Mouse (Mus musculus) heart, postnatal 10 days (tissue): ENCODE data around the gene Pif1. TPM values are rescaled to one million over a fixed set of nuclear protein-coding genes. Genes with fewer than 3 reads are reported as not detected.

Experiments used
- DNase-seq, 2 experiments: peaks; one replicate each; pipeline ENCODE4 v3.0.0; 2021
- intact Hi-C: fragments of 180-260 bp; cut with DNase I; formaldehyde crosslinking; loops from one replicate; pipeline ENCODE4 v1.15.1; 2025
- total RNA-seq, 2 experiments: library from RNA; stranded (reverse); gene quantifications; 2 replicates each; pipeline ENCODE4 v1.2.3; 2021

Pif1 gene
- total RNA-seq, 2 experiments from 2014 or later, result 1.9 to 2.4 TPM

- DNase-seq, result peak; percentile 37 to 48
- intact Hi-C loops, result loop anchor here (5.0 to 10.0 kb wide), 2 partner anchors 123 to 195 kb away; partner anchors contain the start of genes Kbtbd13 and Spg21
These were observed 806 bp downstream of the Pif1 start for GRCm38 (mm10) chr9:65587573-65588358.

GRCm38 (mm10) chr9:65589091-65589490, 2.1 kb downstream of the Pif1 start:
- no peak for DNase-seq
- intact Hi-C loops, result loop anchor here (5.0 to 10.0 kb wide), 2 partner anchors 124 to 197 kb away; partner anchors contain the start of genes Kbtbd13 and Spg21

GRCm38 (mm10) chr9:65592721-65593120, 5.8 kb downstream of the Pif1 start:
- intact Hi-C loops, result no loop called here
- no peak for DNase-seq

- intact Hi-C loops, result no loop called here
- no peak for DNase-seq
These were observed 6.6 kb downstream of the Pif1 start for GRCm38 (mm10) chr9:65593596-65593995.

GRCm38 (mm10) chr9:65598765-65599249, 11.8 kb downstream of the Pif1 start:
- peak; percentile 66 to 78 for DNase-seq
- intact Hi-C loops, result no loop called here

- intact Hi-C loops, result no loop called here
- no peak for DNase-seq
These were observed 14.0 kb downstream of the Pif1 start for GRCm38 (mm10) chr9:65600951-65601350.

GRCm38 (mm10) chr9:65603401-65604102, 16.6 kb downstream of the Pif1 start:
- intact Hi-C loops, result loop anchor here (2.0 kb wide), 1 partner anchor 247 kb away; no protein-coding TSS in a partner anchor
- DNase-seq, result peak in 1 of 2 experiments; percentile 27

- peak; percentile 75 to 85 for DNase-seq
- intact Hi-C loops, result loop anchor here (1.0 to 2.0 kb wide), 3 partner anchors 21 to 245 kb away; no protein-coding TSS in a partner anchor
These were observed 18.6 kb downstream of the Pif1 start for GRCm38 (mm10) chr9:65605471-65606136.

GRCm38 (mm10) chr9:65606321-65607109, 19.6 kb downstream of the Pif1 start:
- intact Hi-C loops, result loop anchor here (2.0 kb wide), 1 partner anchor 20 kb away; no protein-coding TSS in a partner anchor

GRCm38 (mm10) chr9:65607120-65607519, 20.2 kb downstream of the Pif1 start:
- intact Hi-C loops, result loop anchor here (2.0 kb wide), 1 partner anchor 20 kb away; no protein-coding TSS in a partner anchor
- no peak for DNase-seq

More at GRCm38 (mm10) chr9:65606321-65607109, 19.6 kb downstream of the Pif1 start:
- DNase-seq, result no peak

- no peak for DNase-seq
- intact Hi-C loops, result no loop called here
These were observed 25.1 kb downstream of the Pif1 start for GRCm38 (mm10) chr9:65611969-65612486.

- intact Hi-C loops, result no loop called here
- no peak for DNase-seq
These were observed 26.1 kb downstream of the Pif1 start for GRCm38 (mm10) chr9:65613098-65613497.

GRCm38 (mm10) chr9:65619311-65619710, 32.4 kb downstream of the Pif1 start:
- no peak for DNase-seq
- intact Hi-C loops, result no loop called here

GRCm38 (mm10) chr9:65621196-65621595, 34.2 kb downstream of the Pif1 start:
- intact Hi-C loops, result no loop called here
- no peak for DNase-seq

- intact Hi-C loops, result no loop called here
These were observed 34.7 kb downstream of the Pif1 start for GRCm38 (mm10) chr9:65621666-65622065.

GRCm38 (mm10) chr9:65622826-65623225, 35.9 kb downstream of the Pif1 start:
- no peak for DNase-seq
- intact Hi-C loops, result no loop called here

More at GRCm38 (mm10) chr9:65621666-65622065, 34.7 kb downstream of the Pif1 start:
- no peak for DNase-seq

GRCm38 (mm10) chr9:65624266-65624665, 37.3 kb downstream of the Pif1 start:
- no peak for DNase-seq
- intact Hi-C loops, result no loop called here

GRCm38 (mm10) chr9:65629025-65629766, 42.2 kb downstream of the Pif1 start, which contains the start of gene Rbpms2:
Gene Rbpms2, plus strand, starts transcription at chr9:65629648.
- peak; percentile 67 to 72 for DNase-seq
- intact Hi-C loops, result loop anchor here (2.0 kb wide), 1 partner anchor 32 kb away; no protein-coding TSS in a partner anchor
